Mouse (Mus musculus): ENCODE results near the gene Glt6d1. TPM values are rescaled to one million over a fixed set of nuclear protein-coding genes. Genes with fewer than 3 reads are reported as not detected.

Glt6d1 gene
- total and polyA plus RNA-seq, 3 experiments: not detected

DNA sequence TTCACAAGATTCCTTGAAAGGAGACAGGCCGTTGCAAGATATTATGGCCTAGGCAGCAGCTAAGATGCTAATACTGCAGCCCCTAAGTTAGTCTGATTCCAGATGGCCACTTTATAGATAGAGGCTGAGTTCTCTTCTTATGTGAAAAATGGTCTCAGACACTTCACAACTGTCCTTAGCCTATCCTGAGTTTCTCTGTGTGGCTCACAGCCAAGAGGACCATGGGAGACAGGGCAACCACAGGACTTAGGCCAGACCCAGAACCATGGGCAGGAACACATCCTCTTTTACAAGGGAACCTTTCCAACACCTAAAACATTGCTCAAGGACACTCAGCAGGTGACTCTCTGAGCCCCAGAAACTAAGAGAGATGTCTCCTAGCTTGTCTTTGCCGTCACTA lies 42.1 kb downstream of the Glt6d1 start:
- no peak for DNase-seq (ENCODE audit: low read depth, low spot score)
- H3K36me3 ChIP-seq (ENCODE audit: control insufficient read depth in 1 of 2, insufficient read depth in 2 of 2, low read length in 2 of 2): no peaks in the 10 kb centered on the region
- no peak overlapping the region for H3K4me3 ChIP-seq (ENCODE audit: control insufficient read depth in 1 of 2, insufficient read depth in 1 of 2, low read depth in 2 of 2, low read length in 2 of 2)
- no peak overlapping the region for H3K9ac ChIP-seq (ENCODE audit: control insufficient read depth, low read depth, low read length, poor library complexity, severe bottlenecking)
- H3K27me3 ChIP-seq (ENCODE audit: control insufficient read depth in 1 of 2, insufficient read depth in 2 of 2, low read length in 2 of 2): peaks cover 0 to 4% of the 10 kb centered on the region in 2 experiments; a peak in 2 of 4 replicates
- no peak overlapping the region for H3K27ac ChIP-seq (ENCODE audit: control insufficient read depth, low read depth, low read length)
- H3K79me2 ChIP-seq (ENCODE audit: control insufficient read depth, insufficient read depth, low read length, poor library complexity): no peaks in the 10 kb centered on the region
- TF ChIP-seq MAZ (IDR thresholded peaks at IDR 0.05; ENCODE audit: low read depth, low read length) (no peak), TAL1 (IDR thresholded peaks at IDR 0.05; ENCODE audit: low read length) (no peak), ZMIZ1 (IDR thresholded peaks at IDR 0.05; ENCODE audit: low read depth, low read length) (no peak), MXI1 (IDR thresholded peaks at IDR 0.05; ENCODE audit: low read depth, low read length) (no peak), CHD2 (IDR thresholded peaks at IDR 0.05; ENCODE audit: low read length) (no peak), ETS1 (IDR thresholded peaks at IDR 0.05; ENCODE audit: low read depth, low read length) (no peak), NELFE (IDR thresholded peaks at IDR 0.05; ENCODE audit: low read depth, low read length) (no peak), POLR2AphosphoS5 (IDR thresholded peaks at IDR 0.05; ENCODE audit: borderline replicate concordance, low read depth, low read length) (no peak), BHLHE40 (IDR thresholded peaks at IDR 0.05; ENCODE audit: borderline replicate concordance, low read depth, low read length) (no peak), TCF12 (IDR thresholded peaks at IDR 0.05; ENCODE audit: low read depth, low read length) (no peak), MYB (IDR thresholded peaks at IDR 0.05; ENCODE audit: low read depth, low read length) (no peak), USF2 (IDR thresholded peaks at IDR 0.05; ENCODE audit: borderline replicate concordance in 1 of 2, insufficient read depth in 1 of 2, low read depth in 1 of 2, low read length in 2 of 2) (no peak), GABPA (IDR thresholded peaks at IDR 0.05; ENCODE audit: low read depth, low read length) (no peak), USF1 (IDR thresholded peaks at IDR 0.05; ENCODE audit: low read depth, low read length) (no peak), SIN3A (IDR thresholded peaks at IDR 0.05; ENCODE audit: low read length) (no peak), UBTF (IDR thresholded peaks at IDR 0.05; ENCODE audit: borderline replicate concordance, insufficient read depth, low read depth, low read length) (no peak), GATA1 (IDR thresholded peaks at IDR 0.05; ENCODE audit: low read depth, low read length) (no peak)
- H3K9me3 ChIP-seq (replicated peaks; ENCODE audit: insufficient read depth, low read length): no peaks in the 10 kb centered on the region
- 0 out of 4 replicates have a peak, but pooled peaks cover 0 to 3% of the 10 kb centered on the region in 2 experiments for H3K4me1 ChIP-seq (ENCODE audit: control insufficient read depth in 1 of 2, insufficient read depth in 2 of 2, low read length in 2 of 2)

DNA sequence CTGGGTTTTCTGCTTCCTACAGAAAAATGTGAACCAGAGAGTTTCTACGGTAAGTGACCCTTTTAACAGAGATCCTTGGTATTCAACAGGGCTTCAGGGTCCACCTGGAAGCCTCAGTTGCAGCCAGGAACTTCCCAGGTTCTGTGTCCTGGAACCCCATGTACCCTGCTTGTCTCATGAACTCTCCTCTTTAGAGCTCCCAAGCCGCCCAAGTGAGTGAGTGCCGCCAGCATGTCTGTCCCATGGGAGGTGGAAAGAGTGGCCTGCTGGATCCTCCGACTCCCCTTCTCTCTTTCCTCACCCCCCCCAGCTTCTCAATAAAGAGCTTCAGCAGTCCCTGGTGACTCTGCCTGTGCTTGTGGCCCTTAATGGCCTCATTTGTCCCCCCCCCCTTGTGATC lies 47.9 kb downstream of the Glt6d1 start:
- H3K9ac ChIP-seq (ENCODE audit: control insufficient read depth, low read depth, low read length, poor library complexity, severe bottlenecking): no peak overlapping the region
- 0 out of 4 replicates have a peak, but pooled peaks cover 0 to 3% of the 10 kb centered on the region in 2 experiments for H3K4me1 ChIP-seq (ENCODE audit: control insufficient read depth in 1 of 2, insufficient read depth in 2 of 2, low read length in 2 of 2)
- TF ChIP-seq RAD21 (IDR thresholded peaks at IDR 0.05; ENCODE audit: low read depth, low read length) (no peak), TAL1 (IDR thresholded peaks at IDR 0.05; ENCODE audit: low read length) (no peak), EP300 (IDR thresholded peaks at IDR 0.05; ENCODE audit: low read depth in 1 of 2, low read length in 2 of 2) (no peak), GATA1 (IDR thresholded peaks at IDR 0.05; ENCODE audit: low read depth, low read length) (no peak), MAZ (IDR thresholded peaks at IDR 0.05; ENCODE audit: low read depth, low read length) (no peak), UBTF (IDR thresholded peaks at IDR 0.05; ENCODE audit: borderline replicate concordance, insufficient read depth, low read depth, low read length) (no peak), POLR2AphosphoS2 (IDR thresholded peaks at IDR 0.05; ENCODE audit: low read length) (no peak), MEF2A (IDR thresholded peaks at IDR 0.05; ENCODE audit: extremely low read depth, insufficient replicate concordance, low read depth, low read length, poor library complexity, severe bottlenecking) (no peak)
- H3K79me2 ChIP-seq (ENCODE audit: control insufficient read depth, insufficient read depth, low read length, poor library complexity): no peaks in the 10 kb centered on the region
- peaks cover 0 to 4% of the 10 kb centered on the region in 2 experiments; a peak in 1 of 4 replicates for H3K27me3 ChIP-seq (ENCODE audit: control insufficient read depth in 1 of 2, insufficient read depth in 2 of 2, low read length in 2 of 2)
- no peaks in the 10 kb centered on the region for H3K9me3 ChIP-seq (replicated peaks; ENCODE audit: insufficient read depth, low read length)
- DNase-seq (ENCODE audit: low read depth, low spot score): no peak
- no peak overlapping the region for H3K4me3 ChIP-seq (ENCODE audit: control insufficient read depth in 1 of 2, insufficient read depth in 1 of 2, low read depth in 2 of 2, low read length in 2 of 2)
- H3K27ac ChIP-seq (ENCODE audit: control insufficient read depth, low read depth, low read length): no peak overlapping the region
- H3K36me3 ChIP-seq (ENCODE audit: control insufficient read depth in 1 of 2, insufficient read depth in 2 of 2, low read length in 2 of 2): no peaks in the 10 kb centered on the region

Measured in MEL (cell line).